Mouse (Mus musculus): ENCODE results near the gene Tlcd1.
A peak's percentile ranks its signal among the peaks of the same experiment; 100 is the strongest.

Tlcd1 gene

DNA sequence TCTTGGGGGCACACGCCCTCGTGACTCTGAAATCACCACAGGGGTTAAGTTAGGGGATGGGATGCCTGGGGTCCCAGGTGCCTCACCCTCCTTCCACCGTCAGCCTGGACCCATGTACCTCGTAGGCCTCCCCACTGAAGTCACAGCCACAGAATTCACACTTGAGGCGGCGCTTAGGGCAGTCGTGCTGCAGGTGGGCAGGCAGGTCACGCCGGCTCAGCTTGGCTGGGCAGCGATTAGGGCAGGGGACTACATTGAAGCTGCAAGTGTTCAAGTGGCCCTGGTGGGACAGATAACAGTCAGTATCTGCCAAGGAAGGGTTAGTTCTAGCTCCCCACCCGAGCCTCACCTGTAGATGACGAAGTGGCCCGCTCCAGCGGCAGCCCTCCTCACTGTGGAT is 15.3 kb upstream of the Tlcd1 start:
- no peak for DNase-seq (ENCODE audit: low read depth, low spot score)

DNA sequence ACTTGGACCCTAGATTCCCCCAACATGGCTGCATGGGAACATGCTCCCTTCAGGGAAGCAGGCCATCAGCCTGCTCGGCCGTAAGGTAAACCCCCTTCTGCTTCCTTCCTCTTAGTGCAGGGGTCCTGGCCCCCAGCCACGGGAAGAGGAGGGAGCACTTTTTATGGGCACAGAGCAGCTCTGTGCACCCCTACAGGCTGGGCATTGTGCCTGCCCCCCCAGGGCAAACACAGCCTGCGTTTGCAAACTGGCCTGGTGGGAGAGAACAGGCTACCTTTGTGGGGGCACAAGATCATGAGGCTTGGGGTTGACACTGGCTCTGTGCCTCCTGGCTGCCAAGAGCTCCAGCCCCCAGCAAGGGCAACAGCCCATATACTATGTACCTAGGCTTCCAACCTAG is 14.5 kb upstream of the Tlcd1 start:
- no peak for DNase-seq (ENCODE audit: low read depth, low spot score)

DNA sequence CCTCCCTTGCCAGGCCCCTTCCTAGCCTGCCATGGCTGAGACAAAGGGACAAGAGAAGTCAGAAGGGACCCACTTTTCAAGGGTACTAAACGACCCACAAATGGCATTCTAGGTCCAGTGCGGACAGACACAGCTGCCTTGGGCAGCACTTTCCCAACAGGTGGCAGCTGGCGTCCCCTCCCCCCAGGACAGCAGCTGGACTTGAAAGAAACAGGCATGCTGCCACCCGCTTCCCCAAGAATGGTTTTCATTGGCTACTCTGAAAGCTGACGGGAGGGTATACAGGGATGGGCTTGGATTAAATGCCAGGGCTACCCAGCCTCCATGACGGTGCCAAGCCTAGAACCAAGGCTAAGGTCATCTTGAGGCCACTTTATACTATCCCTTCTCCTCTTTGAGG is 14.0 kb upstream of the Tlcd1 start:
- DNase-seq (ENCODE audit: low read depth, low spot score) = no peak

DNA sequence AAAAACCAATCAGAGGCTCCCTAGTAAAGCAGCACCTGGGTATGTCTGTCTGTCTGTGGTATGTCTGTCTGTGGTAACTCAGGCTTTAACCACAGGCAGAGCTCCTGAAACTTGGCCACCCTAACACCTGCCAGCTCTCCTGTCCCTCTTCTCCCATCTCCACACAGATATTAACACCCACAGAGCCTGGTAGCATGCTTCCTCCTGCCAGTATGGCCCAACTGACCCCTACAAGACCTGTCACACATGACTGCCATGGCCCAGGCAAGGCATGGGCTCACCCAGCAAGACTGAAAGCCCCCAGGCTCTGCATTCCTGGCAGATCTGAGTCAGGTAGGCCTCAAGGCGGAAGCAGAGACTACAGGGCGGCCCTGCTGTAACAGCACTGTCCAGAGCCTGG is 13.5 kb upstream of the Tlcd1 start:
- DNase-seq (ENCODE audit: low read depth, low spot score) = no peak

DNA sequence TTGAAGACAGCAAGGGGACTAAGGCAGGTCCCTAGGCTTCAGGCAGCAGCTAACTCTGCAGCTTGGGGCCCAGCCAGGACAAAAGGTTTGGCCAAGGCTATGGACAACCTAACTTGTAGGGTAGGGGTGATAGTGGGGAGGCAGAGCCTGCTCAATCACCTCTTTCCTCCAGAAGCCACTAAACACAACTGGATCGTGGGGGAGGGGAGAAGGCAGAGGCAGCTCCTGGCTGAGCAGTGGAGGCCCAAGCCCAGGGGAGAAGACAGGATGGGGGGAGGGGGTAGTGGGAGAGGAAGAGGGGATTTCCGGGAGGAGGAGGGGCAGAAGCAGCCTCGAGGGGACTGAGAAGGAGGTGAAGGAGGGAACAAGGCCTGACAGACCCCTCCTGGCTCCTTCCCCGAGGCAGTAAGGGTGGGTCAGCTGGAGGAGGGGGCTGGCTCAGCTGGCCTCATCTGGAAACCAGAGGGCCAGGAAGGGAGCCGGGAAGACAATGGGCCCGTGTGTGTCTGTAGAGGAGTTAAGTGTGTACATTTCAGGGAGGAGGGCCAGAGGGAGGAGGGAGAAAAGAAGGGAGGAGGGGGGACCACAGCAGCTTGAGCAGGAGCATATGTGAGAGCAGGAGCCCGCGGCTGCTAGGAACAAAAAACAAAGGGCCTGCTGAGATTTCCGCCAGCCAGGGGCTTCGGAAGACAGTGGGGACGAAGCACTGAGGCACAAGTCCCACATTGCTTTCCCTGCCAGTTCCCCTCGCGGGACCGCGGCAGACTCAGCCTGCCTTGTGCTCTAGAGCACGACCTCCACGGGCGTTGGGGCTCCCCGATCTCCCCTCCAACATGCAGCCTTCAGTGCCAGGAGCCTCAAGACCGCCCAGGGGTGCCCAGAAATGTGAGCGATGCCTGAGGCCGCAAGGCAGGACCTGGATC is 12.6 kb upstream of the Tlcd1 start:
- DNase-seq (ENCODE audit: low read depth, low spot score) = peak; percentile 55

DNA sequence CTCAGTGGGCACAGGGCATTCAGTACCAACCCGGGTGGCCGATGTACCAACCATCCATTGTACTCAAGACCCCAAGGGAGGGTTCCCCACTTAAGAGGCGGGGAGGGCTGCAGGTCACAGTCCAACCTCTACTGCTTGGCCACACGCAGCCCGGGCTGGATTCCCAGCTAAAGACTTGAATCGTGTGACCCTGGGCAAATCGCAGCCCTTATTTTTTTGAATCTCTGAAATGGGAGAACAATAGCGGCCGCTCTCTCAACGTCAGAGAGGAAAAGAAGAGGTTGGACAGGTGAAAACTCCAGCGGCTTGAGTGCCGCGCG is 11.9 kb upstream of the Tlcd1 start:
- no peak for DNase-seq (ENCODE audit: low read depth, low spot score)

DNA sequence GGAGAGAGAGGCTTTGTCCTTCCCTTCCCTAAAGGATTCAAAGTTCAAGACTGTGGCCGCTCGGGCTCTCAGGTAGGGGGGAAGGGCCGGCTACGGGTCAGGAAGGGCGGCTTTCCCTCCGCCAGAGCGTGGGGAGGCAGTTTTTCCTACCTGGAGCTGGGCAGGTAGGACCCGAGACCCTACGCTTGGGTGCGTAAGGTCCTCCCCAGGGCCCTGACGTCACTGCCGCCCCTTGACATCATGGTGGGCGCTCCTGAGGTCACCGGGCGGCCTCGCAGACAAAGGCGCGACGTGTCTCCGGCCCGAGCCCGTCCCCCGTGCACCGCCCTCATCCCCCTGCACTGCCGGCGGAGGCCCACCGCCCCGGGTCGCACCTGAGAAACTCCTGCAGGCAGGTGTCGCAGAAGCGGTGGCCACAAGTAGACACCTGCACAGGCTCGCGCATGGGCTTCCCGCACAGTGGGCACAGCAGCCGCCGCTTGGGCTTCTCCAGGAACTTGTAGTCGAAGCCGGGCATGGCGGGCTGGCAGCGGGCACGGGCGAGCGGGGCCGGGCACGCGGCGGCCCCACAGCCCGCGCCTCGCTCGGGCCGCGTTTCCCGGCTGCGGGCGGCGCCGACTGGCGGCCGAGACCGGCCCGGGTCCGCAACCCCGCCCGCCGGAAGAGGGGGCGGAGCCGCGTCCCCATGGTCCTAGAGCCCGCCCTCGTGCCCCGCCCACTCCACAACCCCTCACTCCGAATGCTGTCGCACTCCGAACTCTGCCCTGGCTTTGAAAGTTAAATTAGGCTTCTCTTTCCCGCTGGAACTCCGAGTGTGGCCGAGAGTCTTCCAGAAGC is 11.4 kb upstream of the Tlcd1 start, which contains the start of gene Traf4:
TSS of gene Traf4 (minus strand) at position 666 of the 837 bp plus-strand sequence.
- DNase-seq (ENCODE audit: low read depth, low spot score) = peak; percentile 91

DNA sequence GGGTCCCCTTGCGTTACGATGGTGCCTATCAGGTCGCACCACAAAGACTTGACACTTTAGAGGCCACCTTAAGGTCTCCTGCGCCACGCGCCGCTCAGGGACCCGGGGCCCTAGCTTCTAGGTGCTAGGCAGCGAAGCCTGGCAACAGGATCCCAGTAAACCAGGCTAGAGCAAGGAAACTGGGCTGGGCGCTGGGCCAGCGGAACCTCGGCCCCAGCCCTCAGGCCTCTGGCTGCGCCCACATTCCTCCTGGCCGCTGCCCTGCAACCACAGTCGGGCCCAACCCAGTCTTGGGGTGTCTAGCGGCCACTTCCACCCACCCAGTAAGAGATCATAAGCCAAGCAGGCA is 10.8 kb upstream of the Tlcd1 start:
- DNase-seq (ENCODE audit: low read depth, low spot score) = no peak

DNA sequence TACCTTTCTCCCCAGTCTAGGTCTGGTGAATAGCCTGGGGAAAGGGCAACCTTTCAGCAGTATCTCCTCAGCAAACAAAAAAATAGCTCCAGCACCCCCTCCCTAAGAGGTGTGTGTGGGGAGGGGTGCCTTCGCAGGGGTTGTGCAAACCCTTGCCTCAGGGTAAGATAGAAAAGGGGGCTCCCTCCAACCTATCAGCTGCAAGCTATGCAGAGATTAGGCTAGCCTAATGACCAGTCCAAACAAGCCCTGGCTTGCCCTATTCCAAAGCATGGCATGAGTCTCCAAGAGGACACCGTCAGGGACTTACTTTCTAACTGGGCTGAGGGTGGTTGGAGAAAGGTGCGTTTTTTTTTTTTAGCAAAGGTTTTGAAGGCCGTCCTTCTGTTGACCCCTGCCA is 10.3 kb upstream of the Tlcd1 start:
- no peak for DNase-seq (ENCODE audit: low read depth, low spot score)

DNA sequence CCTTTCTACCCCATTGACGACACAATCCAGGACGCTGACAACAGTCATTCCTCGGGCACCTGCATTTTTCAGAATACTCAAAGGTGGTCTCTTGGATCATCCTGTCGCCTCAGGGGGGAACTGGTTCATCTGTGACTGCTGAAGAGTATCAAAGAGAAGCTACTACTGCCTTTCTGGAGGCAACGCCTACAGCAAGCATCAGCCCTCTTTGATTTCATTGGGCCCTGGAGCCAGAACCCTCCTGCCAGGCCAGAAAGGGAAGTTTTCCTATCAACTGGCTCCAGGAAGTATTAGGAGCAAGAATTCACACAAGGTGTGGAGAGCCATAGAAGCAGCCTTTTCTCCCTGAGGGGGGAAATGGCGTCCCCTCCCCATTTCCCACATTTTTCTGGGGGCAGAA is 9.9 kb upstream of the Tlcd1 start:
- DNase-seq (ENCODE audit: low read depth, low spot score) = no peak

DNA sequence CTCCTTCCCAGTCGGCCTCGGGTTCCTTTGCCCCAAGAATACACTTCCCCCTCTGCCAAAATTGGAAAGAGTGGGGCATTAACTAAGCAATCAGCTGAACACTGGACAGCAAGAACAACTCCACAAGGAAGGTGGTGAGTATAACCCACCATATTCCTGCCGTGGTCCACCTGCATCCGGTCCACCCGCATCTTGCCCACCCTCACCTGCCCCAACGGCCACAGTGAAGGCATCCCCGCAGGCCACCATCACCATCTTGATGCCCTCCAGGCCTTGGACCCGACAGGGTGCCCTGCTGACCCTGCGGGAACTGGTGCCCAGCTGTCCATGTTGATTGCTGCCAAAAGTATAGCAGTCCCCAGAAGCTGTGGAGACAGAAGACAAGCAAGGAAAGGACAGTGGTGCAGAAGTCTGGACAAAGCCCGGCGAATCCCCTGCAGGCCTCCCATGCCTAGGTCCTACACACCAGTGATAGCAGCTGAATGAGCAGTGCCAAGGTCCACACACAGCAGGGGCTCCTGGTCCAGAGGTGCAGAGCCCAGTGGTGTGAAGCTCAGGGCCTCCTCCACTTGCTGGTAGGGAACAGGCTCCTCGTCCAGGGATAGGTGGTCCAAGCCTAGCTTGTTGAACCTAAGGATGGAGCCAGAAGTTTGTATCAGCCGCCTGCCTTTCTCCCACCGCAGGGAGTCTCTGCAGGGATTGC is 9.1 kb upstream of the Tlcd1 start:
- DNase-seq (ENCODE audit: low read depth, low spot score) = no peak

DNA sequence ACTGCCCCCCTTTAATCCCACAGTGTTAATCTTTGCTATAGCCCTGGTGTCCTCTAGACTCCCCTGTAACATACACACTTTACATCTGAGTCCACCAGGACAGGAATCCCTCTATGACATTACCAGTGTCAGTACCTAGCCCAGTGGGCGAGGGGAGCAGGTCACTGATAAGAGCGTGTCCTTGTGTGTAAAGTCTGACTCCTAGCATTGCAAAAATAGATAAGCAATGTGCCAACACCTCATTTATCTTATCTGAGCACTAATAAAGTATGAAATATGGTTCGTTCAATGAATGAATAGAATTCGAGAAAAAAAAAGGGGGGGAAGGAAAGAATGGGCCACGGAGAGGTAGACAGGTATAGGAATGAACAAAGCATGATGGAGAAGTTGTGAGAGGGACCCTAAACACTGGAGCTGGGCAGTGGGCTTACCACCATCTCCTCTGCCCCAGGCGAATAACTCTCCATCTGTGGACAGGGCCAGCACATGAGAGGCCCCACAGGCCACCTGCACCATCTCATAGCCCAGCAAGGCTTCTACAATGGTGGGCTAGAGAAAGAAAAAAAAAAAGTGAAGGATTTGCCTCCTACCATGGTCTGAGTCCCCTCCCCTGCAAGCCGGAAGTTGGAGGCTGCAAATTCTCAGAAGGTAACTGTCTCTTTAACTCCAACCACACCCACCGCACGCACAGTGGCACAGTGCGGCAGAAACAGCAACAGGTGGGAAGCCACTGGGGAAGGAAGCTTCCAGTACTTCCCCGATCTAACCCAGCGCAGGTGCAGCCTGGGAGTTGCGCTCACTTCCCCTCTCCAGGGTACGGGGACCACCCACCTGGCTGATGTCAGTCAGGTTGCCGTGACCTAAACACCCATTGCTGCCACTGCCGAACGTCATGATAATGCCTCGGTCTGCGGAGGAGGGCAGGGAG is 7.7 kb upstream of the Tlcd1 start:
- DNase-seq (ENCODE audit: low read depth, low spot score) = peak; percentile 80

DNA sequence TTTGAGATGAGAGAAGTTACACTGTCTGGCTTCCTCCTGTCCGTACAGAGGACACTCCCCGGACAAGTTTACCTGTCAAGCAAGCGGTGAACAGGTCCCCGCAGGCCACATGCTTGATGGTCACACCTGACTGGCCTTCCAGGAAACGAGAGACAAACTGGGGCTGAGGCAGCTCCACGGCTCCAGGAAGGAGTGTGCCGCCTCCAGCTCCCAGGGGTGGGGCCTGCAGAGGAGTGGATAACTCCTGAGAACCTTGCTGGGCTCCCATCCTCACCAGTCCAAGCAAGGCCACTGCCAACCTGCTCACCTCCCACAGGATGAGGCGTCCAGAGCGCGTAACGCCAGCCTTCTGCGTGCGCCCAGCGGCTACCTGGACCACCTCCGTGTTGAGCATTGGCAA is 6.2 kb upstream of the Tlcd1 start:
- DNase-seq (ENCODE audit: low read depth, low spot score) = no peak

DNA sequence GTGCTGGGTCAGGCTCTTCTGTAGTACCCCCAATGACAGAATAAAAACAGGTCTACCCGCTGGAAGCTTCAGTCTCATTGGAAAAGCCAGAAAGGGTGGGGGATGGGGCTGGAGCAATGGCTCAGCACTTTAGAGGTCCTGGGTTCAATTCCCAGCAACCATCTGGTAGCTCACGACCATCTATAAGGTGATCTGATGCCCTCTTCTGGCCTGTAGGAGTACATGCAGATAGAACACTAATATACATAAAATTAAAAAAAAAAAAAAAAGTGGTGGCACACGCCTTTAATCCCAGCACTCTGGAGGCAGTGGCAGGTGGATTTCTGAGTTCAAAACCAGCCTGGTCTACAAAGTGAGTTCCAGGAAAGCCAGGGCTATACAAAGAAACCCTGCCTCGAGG is 5.2 kb upstream of the Tlcd1 start:
- DNase-seq (ENCODE audit: low read depth, low spot score) = peak; percentile 63

DNA sequence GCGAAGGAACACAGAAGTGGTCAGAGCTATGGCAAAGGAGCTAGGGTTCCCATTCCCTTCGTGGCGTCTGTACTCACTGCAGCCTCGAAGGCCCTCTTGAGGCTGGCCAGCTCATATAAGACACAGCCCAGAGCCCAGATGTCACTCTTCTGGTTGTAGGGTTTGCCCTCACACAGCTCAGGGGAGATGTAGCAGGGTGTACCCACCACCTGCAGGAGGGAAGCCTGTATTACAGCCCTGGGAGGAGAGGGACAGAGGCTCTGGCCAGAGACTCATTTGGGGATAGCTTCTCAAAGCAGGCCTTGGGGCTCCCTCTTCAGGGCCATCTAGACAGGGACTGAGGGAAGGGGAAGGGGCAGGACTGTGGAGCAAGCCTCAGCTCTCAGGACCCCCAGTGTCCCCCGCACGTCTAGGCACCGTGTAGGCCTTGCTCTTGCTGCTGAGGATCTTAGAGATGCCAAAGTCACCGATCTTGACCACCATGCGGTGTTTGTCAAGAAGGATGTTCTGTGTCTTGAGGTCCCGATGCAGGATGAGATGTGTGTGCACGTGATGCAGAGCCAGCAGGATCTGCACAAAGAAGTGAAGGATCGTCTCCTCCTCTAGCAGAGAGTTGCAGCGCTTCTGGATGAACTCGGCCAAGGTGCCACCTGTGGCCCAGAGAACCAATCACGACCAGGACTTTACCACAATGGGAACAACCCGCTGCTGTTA is 4.3 kb upstream of the Tlcd1 start:
- DNase-seq (ENCODE audit: low read depth, low spot score) = no peak

DNA sequence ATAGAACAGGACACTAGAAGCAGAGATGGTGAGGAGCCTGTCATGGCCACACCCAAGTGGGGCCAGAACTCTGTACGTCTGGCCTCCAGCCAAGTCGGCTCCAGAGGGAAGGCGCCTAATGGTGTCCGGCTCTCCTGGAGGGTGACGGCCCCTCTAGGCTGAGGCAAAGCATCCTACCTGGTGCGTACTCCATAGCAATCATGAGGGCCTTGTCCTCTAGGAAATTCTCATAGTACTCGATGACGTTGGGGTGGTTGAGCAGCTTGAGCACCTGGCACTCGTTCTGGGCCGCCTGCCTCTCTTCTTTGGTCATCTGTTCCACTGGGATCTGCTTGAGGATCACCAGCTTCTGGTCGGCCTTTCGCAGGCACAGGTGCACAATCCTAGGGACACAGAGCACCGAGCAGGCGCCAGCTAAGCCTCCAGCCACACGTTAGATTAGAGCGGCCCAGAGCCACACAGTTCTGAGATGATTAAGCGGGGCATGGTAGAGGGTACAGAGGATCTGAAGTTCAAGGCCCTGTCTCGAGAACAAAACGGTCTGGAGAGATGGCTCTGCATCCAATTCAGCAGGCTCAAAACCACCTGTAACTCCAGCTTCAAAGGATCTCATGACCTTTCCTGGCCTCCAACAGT is 3.6 kb upstream of the Tlcd1 start:
- no peak for DNase-seq (ENCODE audit: low read depth, low spot score)

DNA sequence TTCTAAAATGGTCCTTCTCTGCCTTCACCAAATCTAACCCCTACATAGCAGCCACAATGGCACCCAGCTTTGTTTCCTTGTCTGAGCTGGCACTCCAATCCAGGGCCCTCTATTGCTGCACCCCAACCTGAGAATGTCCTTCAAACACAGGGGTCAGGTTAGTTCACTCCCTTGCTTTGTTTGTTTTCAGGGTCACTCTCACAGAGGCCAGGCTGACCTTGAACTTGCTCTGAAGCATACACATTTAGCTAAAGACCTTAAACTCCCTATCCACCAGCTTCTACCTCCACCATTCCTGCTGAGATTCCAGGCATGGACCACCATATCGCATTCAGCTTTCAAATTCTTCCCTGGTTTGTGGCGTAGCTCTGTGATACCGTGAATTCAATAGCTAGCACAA is 2.0 kb upstream of the Tlcd1 start:
- DNase-seq (ENCODE audit: low read depth, low spot score) = no peak

DNA sequence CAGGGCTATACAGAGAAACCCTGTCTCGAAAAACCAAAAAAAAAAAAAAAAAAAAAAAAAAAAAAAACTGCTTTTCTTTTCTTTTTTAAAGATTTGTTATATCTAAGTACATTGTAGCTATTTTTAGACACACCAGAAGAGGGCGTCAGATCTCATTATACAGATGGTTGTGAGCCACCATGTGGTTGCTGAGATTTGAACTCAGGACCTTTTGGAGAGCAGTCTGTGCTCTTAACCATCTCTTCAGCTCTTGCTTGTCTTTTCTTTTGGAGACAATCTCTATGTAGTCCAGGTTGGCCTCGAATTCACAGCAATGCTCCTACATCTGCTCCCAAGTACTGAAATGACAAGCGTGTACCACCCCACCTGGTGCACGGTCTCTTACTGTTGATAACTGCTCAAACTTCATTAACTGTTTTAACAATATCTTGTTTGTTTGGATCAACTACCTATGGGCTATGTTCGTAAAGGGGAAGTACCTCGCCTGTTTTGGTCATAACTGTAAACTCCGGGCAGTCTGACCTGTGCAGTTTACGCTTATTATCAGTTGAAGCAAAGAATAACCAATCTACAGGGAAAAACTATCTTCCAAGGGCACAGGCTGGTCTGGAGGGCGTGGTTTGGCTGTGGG is 625 bp upstream of the Tlcd1 start:
- no peak for DNase-seq (ENCODE audit: low read depth, low spot score)

DNA sequence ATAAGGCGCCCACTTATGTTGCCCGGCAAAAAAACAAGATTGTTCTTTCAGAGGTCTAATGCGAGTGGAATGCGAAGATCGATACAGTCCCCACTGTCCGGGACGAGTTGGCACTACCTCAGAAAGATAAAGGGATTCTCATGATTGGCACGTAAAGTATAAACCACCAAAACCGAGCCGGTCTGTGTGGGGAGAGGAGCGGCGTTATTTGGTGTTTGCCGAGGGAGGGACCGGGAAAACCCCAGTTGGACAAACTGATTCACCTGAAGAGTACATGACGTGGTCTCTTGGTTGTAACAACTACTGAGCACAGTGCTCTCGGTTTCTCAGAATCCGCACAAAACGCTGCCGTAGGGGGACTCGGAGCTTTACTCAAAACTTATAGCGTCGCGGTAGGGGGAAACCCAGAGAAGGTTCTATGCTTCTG is 407 bp downstream of the Tlcd1 start:
- peak; percentile 77 for DNase-seq (ENCODE audit: low read depth, low spot score)

DNA sequence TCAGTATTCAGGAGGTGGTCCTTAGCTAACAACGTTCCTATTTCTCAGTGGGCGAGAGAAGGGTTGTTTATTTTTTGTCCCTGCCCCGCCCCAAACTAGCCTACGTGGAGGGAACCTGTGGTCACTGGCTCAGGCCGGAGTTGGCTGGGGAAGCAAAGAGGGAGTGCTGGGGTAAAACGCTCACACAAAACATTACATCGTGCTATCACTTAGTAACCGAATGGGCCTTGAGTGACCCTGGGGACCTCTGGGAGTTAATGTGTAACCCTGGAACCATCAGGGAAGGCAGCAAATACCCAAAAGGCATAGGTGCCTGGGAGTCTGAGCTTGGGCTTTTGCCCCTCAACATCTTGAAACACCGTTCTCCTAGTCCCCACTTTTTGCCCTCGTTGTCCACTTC is 926 bp downstream of the Tlcd1 start:
- no peak for DNase-seq (ENCODE audit: low read depth, low spot score)
